Mouse (Mus musculus): ENCODE data around the gene Myt1l. TPM values are rescaled to one million over a fixed set of nuclear protein-coding genes. Genes with fewer than 3 reads are reported as not detected.

Myt1l gene
- polyA plus RNA-seq, 1 experiment = 0.11 TPM

DNA sequence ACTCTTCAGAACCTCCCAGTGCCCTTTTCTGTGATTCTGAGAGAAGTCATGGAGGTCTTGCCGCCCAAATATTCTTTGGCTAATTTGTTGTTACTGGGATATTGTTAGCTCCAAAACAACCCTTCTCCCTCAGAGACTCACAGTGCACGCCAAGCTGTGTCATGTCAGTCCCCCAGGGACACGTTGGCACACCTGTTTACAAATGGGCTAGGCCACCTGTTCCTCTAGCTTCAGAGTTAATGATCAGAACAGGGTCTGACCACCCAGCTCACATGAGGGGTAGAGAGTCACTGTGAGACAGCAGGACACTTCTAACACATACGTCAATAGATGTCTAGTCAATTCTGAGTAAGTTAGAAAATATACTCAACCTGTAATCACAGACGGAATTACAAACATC lies 12.6 kb downstream of the Myt1l start:
- Histone ChIP-seq H3K36me3 (ENCODE audit: control insufficient read depth, insufficient read depth, low read length) (no peaks in the 10 kb centered on the region), H3K27ac (ENCODE audit: control insufficient read depth, insufficient read depth, low read length) (no peak overlapping the region), H3K4me1 (replicated peaks; ENCODE audit: control insufficient read depth, insufficient read depth, low read length) (no peaks in the 10 kb centered on the region), H3K4me3 (ENCODE audit: control insufficient read depth, insufficient read depth, low read length) (no peak overlapping the region), H3K27me3 (ENCODE audit: control insufficient read depth, insufficient read depth, low read length) (no peaks in the 10 kb centered on the region)
- TF ChIP-seq CTCF (IDR thresholded peaks at IDR 0.05; ENCODE audit: borderline replicate concordance, control insufficient read depth, extremely low read depth, insufficient read depth, low read length, poor library complexity) = no peak
- no peak for TF ChIP-seq POLR2A (IDR thresholded peaks at IDR 0.05; ENCODE audit: control insufficient read depth, extremely low read depth, insufficient read depth, low read length, poor library complexity)
- 82% methylated on average over 5 of the region's 5 CpGs for WGBS
- no peak for DNase-seq

DNA sequence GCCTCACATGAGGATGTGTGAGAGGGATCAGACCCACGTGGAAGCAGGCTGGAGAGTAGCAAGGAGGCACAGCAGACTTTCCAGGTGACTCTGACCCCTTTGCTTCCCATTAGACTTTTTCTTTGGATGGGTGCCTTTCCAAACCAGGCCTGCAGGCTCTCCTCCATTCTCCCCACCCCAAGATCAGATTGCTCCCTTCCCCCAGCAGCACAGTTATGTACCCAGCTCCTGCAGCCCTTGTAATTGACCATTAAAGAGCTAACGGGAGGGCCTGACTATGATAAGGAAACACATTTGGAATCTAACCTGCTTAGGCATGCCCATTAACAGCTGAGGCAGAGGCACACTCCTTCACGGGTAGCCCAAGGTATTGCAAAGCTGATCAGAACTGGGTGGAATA lies 17.9 kb downstream of the Myt1l start:
- Histone ChIP-seq H3K27me3 (ENCODE audit: control insufficient read depth, insufficient read depth, low read length) (no peaks in the 10 kb centered on the region), H3K27ac (ENCODE audit: control insufficient read depth, insufficient read depth, low read length) (no peak overlapping the region), H3K4me3 (ENCODE audit: control insufficient read depth, insufficient read depth, low read length) (no peak overlapping the region), H3K36me3 (ENCODE audit: control insufficient read depth, insufficient read depth, low read length) (no peaks in the 10 kb centered on the region), H3K4me1 (replicated peaks; ENCODE audit: control insufficient read depth, insufficient read depth, low read length) (no peaks in the 10 kb centered on the region)
- TF ChIP-seq CTCF (IDR thresholded peaks at IDR 0.05; ENCODE audit: borderline replicate concordance, control insufficient read depth, extremely low read depth, insufficient read depth, low read length, poor library complexity) = no peak
- no peak for TF ChIP-seq POLR2A (IDR thresholded peaks at IDR 0.05; ENCODE audit: control insufficient read depth, extremely low read depth, insufficient read depth, low read length, poor library complexity)
- WGBS = 68% methylated on average over 3 of the region's 3 CpGs
- DNase-seq = no peak

DNA sequence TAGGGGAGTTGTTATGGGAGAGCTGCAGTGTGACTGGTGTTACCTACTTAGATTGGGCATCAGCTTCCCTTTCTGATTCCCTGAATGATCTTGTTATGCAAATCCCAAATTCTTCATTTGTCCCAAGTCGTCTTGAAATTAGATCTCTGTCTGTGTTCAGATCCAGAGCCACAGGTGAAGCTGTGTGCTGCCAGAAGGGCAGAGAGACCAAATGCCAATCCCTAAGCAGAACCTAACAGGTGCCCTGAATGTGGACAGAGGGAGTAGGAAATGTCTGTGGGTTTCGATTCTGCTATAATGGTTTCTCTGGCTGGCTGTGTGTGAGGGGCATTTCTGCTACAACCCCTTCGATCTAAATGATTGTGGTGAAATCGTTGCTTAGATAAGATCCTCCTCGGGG lies 18.9 kb downstream of the Myt1l start:
- 86% methylated on average over 5 of the region's 5 CpGs for WGBS
- Histone ChIP-seq H3K4me3 (ENCODE audit: control insufficient read depth, insufficient read depth, low read length) (no peak overlapping the region), H3K4me1 (replicated peaks; ENCODE audit: control insufficient read depth, insufficient read depth, low read length) (no peaks in the 10 kb centered on the region), H3K27me3 (ENCODE audit: control insufficient read depth, insufficient read depth, low read length) (no peaks in the 10 kb centered on the region), H3K27ac (ENCODE audit: control insufficient read depth, insufficient read depth, low read length) (no peak overlapping the region), H3K36me3 (ENCODE audit: control insufficient read depth, insufficient read depth, low read length) (no peaks in the 10 kb centered on the region)
- DNase-seq = no peak
- TF ChIP-seq CTCF (IDR thresholded peaks at IDR 0.05; ENCODE audit: borderline replicate concordance, control insufficient read depth, extremely low read depth, insufficient read depth, low read length, poor library complexity) (no peak), POLR2A (IDR thresholded peaks at IDR 0.05; ENCODE audit: control insufficient read depth, extremely low read depth, insufficient read depth, low read length, poor library complexity) (no peak)

DNA sequence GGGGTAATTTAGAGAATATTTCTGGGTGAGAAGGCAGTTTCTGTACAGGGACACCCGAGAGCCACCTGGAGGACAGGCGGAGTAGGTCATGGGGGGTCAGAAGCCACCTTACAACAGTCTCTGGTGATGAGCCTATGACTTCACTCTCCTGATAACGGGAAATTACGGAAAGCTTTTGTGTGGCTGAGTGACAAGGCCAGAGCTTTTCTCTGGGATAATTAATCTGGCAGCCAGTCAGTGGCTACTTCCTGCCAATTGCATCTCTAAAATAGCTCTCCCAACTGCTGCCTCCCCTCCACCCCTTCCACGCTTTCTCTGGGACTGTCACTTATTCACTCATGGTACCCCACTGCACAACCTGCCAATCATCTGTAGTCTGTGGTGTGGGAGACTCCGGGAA lies 19.6 kb downstream of the Myt1l start:
- no peak for DNase-seq
- no peaks in the 10 kb centered on the region for H3K36me3 ChIP-seq (ENCODE audit: control insufficient read depth, insufficient read depth, low read length)
- H3K27ac ChIP-seq (ENCODE audit: control insufficient read depth, insufficient read depth, low read length) = no peak overlapping the region
- H3K27me3 ChIP-seq (ENCODE audit: control insufficient read depth, insufficient read depth, low read length) = no peaks in the 10 kb centered on the region
- H3K4me1 ChIP-seq (replicated peaks; ENCODE audit: control insufficient read depth, insufficient read depth, low read length) = no peaks in the 10 kb centered on the region
- no peak overlapping the region for H3K4me3 ChIP-seq (ENCODE audit: control insufficient read depth, insufficient read depth, low read length)
- no peak for TF ChIP-seq POLR2A (IDR thresholded peaks at IDR 0.05; ENCODE audit: control insufficient read depth, extremely low read depth, insufficient read depth, low read length, poor library complexity)
- no peak for TF ChIP-seq CTCF (IDR thresholded peaks at IDR 0.05; ENCODE audit: borderline replicate concordance, control insufficient read depth, extremely low read depth, insufficient read depth, low read length, poor library complexity)
- WGBS = 82% methylated on average over 6 of the region's 6 CpGs

DNA sequence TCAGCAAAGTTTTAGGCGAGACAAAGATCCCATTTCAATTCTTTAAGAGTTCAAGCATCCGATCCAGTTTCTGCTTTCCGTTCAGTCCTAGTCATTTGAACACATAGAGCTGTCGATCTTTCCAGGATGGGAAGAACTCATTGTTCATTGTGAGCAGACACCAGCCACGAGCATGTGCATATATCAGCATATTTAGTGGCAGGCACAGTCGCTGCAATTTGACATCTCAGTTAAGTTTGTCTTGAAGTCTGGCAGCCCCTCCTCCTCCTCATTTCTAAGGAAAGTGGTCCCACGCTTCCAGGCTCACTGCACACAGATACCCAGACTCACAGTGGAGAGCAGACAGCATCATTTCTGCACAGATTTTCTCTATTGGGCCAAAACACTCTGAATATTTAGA lies 25.0 kb downstream of the Myt1l start:
- WGBS = 70% methylated on average over 7 of the region's 7 CpGs
- TF ChIP-seq POLR2A (IDR thresholded peaks at IDR 0.05; ENCODE audit: control insufficient read depth, extremely low read depth, insufficient read depth, low read length, poor library complexity) (no peak), CTCF (IDR thresholded peaks at IDR 0.05; ENCODE audit: borderline replicate concordance, control insufficient read depth, extremely low read depth, insufficient read depth, low read length, poor library complexity) (no peak)
- Histone ChIP-seq H3K36me3 (ENCODE audit: control insufficient read depth, insufficient read depth, low read length) (no peaks in the 10 kb centered on the region), H3K27ac (ENCODE audit: control insufficient read depth, insufficient read depth, low read length) (no peak overlapping the region), H3K4me1 (replicated peaks; ENCODE audit: control insufficient read depth, insufficient read depth, low read length) (no peaks in the 10 kb centered on the region), H3K4me3 (ENCODE audit: control insufficient read depth, insufficient read depth, low read length) (no peak overlapping the region), H3K27me3 (ENCODE audit: control insufficient read depth, insufficient read depth, low read length) (no peaks in the 10 kb centered on the region)
- no peak for DNase-seq

DNA sequence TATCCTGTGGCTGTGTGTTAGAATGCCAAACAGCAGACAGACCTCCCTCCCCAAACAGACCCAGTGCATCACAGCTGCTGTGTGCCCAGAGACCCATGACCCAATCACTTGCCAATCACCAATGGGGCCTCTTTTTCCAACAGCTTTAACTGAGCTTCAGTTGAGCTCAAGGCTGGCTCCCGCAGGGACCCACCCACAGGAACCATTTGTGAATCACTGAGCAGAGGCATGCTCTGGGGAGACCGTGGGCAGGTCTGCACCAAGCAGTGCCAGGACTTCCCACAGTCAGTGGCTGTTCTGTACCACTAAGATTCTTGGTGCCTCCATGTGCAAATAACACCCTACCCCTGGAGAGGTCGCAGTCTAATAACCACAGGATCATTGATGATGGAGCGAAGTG lies 27.5 kb downstream of the Myt1l start:
- no peaks in the 10 kb centered on the region for H3K36me3 ChIP-seq (ENCODE audit: control insufficient read depth, insufficient read depth, low read length)
- whole genome bisulfite sequencing = 78% methylated on average over 4 of the region's 4 CpGs
- TF ChIP-seq POLR2A (IDR thresholded peaks at IDR 0.05; ENCODE audit: control insufficient read depth, extremely low read depth, insufficient read depth, low read length, poor library complexity) (no peak), CTCF (IDR thresholded peaks at IDR 0.05; ENCODE audit: borderline replicate concordance, control insufficient read depth, extremely low read depth, insufficient read depth, low read length, poor library complexity) (no peak)
- no peak for DNase-seq
- H3K4me3 ChIP-seq (ENCODE audit: control insufficient read depth, insufficient read depth, low read length) = no peak overlapping the region
- no peaks in the 10 kb centered on the region for H3K27me3 ChIP-seq (ENCODE audit: control insufficient read depth, insufficient read depth, low read length)
- no peaks in the 10 kb centered on the region for H3K4me1 ChIP-seq (replicated peaks; ENCODE audit: control insufficient read depth, insufficient read depth, low read length)
- no peak overlapping the region for H3K27ac ChIP-seq (ENCODE audit: control insufficient read depth, insufficient read depth, low read length)

DNA sequence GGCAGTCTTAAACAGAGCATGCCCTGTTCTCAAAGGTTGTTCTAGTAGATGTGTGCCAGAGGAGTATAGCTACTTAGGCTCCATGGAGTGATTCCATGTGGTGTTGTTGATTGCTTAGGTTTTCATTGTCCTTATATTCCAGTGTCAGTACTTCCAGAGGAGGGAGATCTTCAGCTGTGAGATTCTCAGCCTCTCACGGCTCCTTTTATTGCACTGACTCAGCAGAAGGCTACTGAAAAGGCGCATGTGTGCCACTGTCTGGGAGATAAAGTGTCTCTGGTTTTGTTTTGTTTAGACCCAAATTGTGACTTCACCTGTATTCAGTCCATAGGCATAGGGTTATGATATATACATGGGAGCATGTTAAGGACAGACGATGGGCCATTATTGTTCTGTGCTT lies 28.2 kb downstream of the Myt1l start:
- no peaks in the 10 kb centered on the region for H3K4me1 ChIP-seq (replicated peaks; ENCODE audit: control insufficient read depth, insufficient read depth, low read length)
- H3K27me3 ChIP-seq (ENCODE audit: control insufficient read depth, insufficient read depth, low read length) = no peaks in the 10 kb centered on the region
- no peak for DNase-seq
- H3K36me3 ChIP-seq (ENCODE audit: control insufficient read depth, insufficient read depth, low read length) = no peaks in the 10 kb centered on the region
- H3K27ac ChIP-seq (ENCODE audit: control insufficient read depth, insufficient read depth, low read length) = no peak overlapping the region
- 82% methylated on average over 3 of the region's 3 CpGs for WGBS
- TF ChIP-seq CTCF (IDR thresholded peaks at IDR 0.05; ENCODE audit: borderline replicate concordance, control insufficient read depth, extremely low read depth, insufficient read depth, low read length, poor library complexity) = no peak
- no peak for TF ChIP-seq POLR2A (IDR thresholded peaks at IDR 0.05; ENCODE audit: control insufficient read depth, extremely low read depth, insufficient read depth, low read length, poor library complexity)
- no peak overlapping the region for H3K4me3 ChIP-seq (ENCODE audit: control insufficient read depth, insufficient read depth, low read length)

Measured in thymus, adult 2 months (tissue).